Mouse (Mus musculus): ENCODE results near the gene Gm13275. TPM values are rescaled to one million over a fixed set of nuclear protein-coding genes. Genes with fewer than 3 reads are reported as not detected.
"Not testable (repeated sequence)": the region's sequence is repeated elsewhere in the genome, so short reads cannot be mapped to it uniquely, and the experiment has no call there.

Gm13275 gene
- polyA plus RNA-seq (2015; fragmentation: Nextera tagmentation; extraction: Ambion mirVana): not detected in 2 replicates

GRCm38 (mm10) chr4:88793936-88794675 lies at the start of gene Gm13275:
Gm13275 (plus strand) TSS chr4:88794487.
- not testable (repeated sequence) for H3K9ac ChIP-seq; H3K9me3 ChIP-seq; H3K4me3 ChIP-seq; H3K27me3 ChIP-seq; H3K4me2 ChIP-seq; H3K4me1 ChIP-seq; ATAC-seq (ENCODE audit: insufficient number of reproducible peaks, low FRiP score, low TSS enrichment, low read depth); H3K27ac ChIP-seq; H3K36me3 ChIP-seq
- WGBS: 0% methylated on average over 16 of the region's 52 CpGs

DNA sequence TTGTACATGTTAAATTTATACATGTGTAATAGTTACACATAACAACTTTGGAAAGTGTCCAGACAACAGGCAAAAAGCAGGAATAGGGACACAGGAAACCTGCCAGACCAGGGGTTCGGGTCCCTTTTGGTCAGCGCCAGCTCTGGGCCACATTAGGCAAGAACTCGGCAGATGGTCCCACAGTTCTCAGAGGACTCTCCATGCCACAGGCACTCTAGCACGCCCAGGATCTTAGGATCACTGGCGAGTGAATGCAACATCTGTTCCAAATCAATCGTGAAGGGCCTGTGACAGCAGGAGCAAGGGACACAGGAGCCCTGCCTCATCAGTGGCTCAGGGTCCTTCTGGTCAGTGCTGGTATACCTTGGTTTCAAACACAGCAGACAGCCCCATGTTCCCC lies 44.4 kb upstream of the Gm13275 start:
- Histone ChIP-seq H3K9ac (no peak overlapping the region), H3K4me1 (no peaks in the 10 kb centered on the region), H3K9me3 (no peaks in the 10 kb centered on the region), H3K27ac (no peak overlapping the region), H3K27me3 (no peaks in the 10 kb centered on the region), H3K4me2 (no peak overlapping the region), H3K4me3 (no peak overlapping the region), H3K36me3 (no peaks in the 10 kb centered on the region)
- no peak for ATAC-seq (ENCODE audit: insufficient number of reproducible peaks, low FRiP score, low TSS enrichment, low read depth)
- 29% methylated on average over 6 of the region's 6 CpGs for WGBS

DNA sequence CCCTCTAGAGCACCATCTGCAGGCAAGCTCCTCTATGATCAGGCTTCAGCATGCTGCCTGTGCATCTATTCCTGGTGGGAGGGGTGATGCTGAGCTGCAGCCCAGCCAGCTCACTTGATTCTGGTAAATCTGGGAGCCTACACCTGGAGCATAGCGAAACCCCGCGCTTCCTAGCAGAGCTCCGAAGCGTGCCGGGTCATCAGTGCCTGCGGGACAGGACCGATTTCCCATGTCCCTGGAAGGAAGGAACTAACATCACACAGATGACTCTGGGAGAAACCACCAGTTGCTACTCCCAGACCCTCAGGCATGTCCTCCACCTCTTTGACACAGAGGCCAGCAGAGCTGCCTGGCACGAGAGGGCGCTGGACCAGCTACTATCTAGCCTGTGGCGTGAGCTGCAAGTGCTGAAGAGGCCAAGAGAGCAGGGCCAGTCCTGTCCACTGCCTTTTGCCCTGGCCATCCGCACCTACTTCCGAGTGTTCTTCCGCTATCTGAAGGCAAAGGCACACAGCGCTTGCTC lies 39.4 kb upstream of the Gm13275 start, which contains the start of gene Gm13271:
Gm13271 (plus strand) TSS at position 51 of the 523 bp plus-strand sequence.
- not testable (repeated sequence) for H3K27me3 ChIP-seq; H3K36me3 ChIP-seq; H3K4me2 ChIP-seq; H3K4me3 ChIP-seq; H3K9ac ChIP-seq; H3K4me1 ChIP-seq; ATAC-seq (ENCODE audit: insufficient number of reproducible peaks, low FRiP score, low TSS enrichment, low read depth); H3K27ac ChIP-seq; H3K9me3 ChIP-seq
- WGBS: 78% methylated on average over 15 of the region's 15 CpGs

- peak overlapping the region; percentile 51 for H3K4me3 ChIP-seq
- H3K27ac ChIP-seq: peak overlapping the region; percentile 96
- not testable (repeated sequence) for ATAC-seq (ENCODE audit: insufficient number of reproducible peaks, low FRiP score, low TSS enrichment, low read depth); H3K4me1 ChIP-seq; H3K9me3 ChIP-seq; H3K36me3 ChIP-seq; H3K27me3 ChIP-seq
- H3K4me2 ChIP-seq: peak overlapping the region; percentile 66
- 11% methylated on average over 29 of the region's 31 CpGs for WGBS
- H3K9ac ChIP-seq: peak overlapping the region; percentile 55
Observed at GRCm38 (mm10) chr4:88756581-88757513, 37.4 kb upstream of the Gm13275 start.

GRCm38 (mm10) chr4:88757628-88758031 lies 36.7 kb upstream of the Gm13275 start:
- H3K9ac ChIP-seq, H3K9me3 ChIP-seq, H3K27me3 ChIP-seq, H3K36me3 ChIP-seq, H3K4me1 ChIP-seq: not testable (repeated sequence)
- H3K4me2 ChIP-seq: peak overlapping the region; percentile 66
- peak overlapping the region; percentile 51 for H3K4me3 ChIP-seq
- ATAC-seq (ENCODE audit: insufficient number of reproducible peaks, low FRiP score, low TSS enrichment, low read depth): peak; percentile 99
- peak overlapping the region; percentile 96 for H3K27ac ChIP-seq
- WGBS: 0% methylated on average over 21 of the region's 21 CpGs

DNA sequence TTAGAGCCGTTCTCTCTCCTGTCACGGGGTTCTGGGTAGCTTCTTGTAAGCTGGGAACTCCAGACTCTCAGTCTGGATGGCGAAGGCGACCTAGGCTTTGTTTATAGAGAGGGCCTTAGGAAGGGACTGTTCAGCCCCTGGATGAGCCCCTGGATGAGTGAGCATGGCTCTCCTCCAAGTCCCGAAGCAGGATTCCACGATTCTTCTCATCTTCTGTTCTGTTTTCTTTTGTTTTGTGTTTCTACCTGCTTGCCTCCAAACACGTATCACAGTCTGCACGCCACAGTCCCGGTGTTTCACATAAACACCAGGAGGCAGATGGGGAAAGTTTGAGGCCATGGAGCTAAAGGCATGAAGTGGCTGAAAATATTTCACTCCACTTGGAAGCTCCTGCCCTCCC lies 35.5 kb upstream of the Gm13275 start:
- not testable (repeated sequence) for H3K9me3 ChIP-seq; H3K27me3 ChIP-seq; H3K9ac ChIP-seq; H3K27ac ChIP-seq; H3K4me1 ChIP-seq; H3K36me3 ChIP-seq; H3K4me2 ChIP-seq; H3K4me3 ChIP-seq; ATAC-seq (ENCODE audit: insufficient number of reproducible peaks, low FRiP score, low TSS enrichment, low read depth)
- WGBS: 80% methylated on average over 9 of the region's 9 CpGs

DNA sequence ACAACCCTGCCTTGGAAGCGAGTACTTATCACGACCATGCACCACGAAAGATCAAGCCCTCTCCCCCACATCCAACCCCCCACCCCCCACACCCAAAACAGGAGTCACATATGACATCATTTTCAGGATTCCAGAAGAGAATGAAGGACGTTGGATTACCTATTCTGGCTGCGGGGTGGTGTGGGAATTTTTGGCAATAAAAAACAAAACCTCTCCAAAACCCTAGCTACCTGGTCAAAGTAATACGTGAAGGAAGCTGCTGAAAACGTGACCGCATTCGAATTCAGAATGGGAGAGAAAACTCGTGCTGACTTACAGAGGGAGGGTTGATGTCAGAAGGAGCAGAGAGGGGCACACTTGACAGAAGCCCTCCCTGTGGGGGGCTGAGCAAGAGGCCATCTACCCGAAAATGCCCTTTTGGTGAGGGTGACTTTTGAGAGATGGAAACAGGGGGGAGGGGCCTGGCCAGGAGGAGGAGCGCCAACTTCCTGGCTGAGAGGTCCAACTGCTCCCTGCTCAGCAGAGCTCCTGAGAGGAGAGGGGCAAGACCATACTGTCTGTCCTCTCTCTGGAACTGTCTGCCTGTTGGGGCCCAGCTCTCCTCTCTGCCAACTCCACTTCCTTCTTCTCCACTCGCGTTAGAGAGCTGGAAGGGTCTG lies 34.5 kb upstream of the Gm13275 start, which contains the start of gene Gm13283:
Gm13283 (plus strand) TSS at position 510 of the 659 bp plus-strand sequence.
- ATAC-seq (ENCODE audit: insufficient number of reproducible peaks, low FRiP score, low TSS enrichment, low read depth); H3K4me1 ChIP-seq; H3K27me3 ChIP-seq; H3K36me3 ChIP-seq; H3K9me3 ChIP-seq; H3K9ac ChIP-seq: not testable (repeated sequence)
- Histone ChIP-seq H3K4me3 (peak within 1 kb of the TSS; percentile 38), H3K4me2 (peak within 1 kb of the TSS; percentile 50), H3K27ac (peak within 1 kb of the TSS; percentile 81)
- 15% methylated on average over 11 of the region's 14 CpGs for WGBS

DNA sequence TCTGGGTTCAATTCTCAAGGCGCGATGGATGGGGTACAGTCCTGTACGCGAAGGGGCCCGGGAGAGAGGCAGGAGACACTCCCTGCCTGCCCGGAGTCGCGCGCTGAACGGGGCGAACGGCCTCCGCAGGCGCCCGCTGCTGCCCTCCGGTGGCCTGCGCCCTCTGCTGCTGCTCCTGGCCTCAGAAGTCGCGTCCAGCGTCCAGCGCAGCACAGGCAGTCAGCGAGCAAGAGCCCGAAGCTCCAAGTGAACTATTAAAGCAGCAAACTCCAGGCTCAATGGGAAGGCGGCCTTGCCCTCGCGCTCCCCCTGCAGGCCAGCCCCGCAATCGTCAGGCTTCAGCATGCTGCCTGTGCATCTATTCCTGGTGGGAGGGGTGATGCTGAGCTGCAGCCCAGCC lies 33.9 kb upstream of the Gm13275 start:
- not testable (repeated sequence) for H3K4me1 ChIP-seq; ATAC-seq (ENCODE audit: insufficient number of reproducible peaks, low FRiP score, low TSS enrichment, low read depth); H3K9ac ChIP-seq; H3K9me3 ChIP-seq; H3K27me3 ChIP-seq; H3K36me3 ChIP-seq
- Histone ChIP-seq H3K27ac (peak overlapping the region; percentile 81), H3K4me3 (peak overlapping the region; percentile 38), H3K4me2 (peak overlapping the region; percentile 50)
- 0% methylated on average over 26 of the region's 28 CpGs for WGBS

DNA sequence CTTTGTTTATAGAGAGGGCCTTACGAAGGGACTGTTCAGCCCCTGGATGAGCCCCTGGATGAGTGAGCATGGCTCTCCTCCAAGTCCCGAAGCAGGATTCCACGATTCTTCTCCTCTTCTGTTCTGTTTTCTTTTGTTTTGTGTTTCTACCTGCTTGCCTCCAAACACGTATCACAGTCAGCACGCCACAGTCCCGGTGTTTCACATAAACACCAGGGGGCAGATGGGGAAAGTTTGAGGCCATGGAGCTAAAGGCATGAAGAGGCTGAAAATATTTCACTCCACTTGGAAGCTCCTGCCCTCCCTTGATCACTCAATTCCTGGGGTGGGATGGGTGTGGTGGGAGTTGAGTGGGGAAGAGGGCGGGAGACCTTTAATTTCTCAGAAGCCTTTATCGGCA lies 32.5 kb upstream of the Gm13275 start:
- not testable (repeated sequence) for H3K9me3 ChIP-seq; H3K27me3 ChIP-seq; H3K27ac ChIP-seq; H3K4me3 ChIP-seq; H3K4me1 ChIP-seq; ATAC-seq (ENCODE audit: insufficient number of reproducible peaks, low FRiP score, low TSS enrichment, low read depth); H3K36me3 ChIP-seq; H3K4me2 ChIP-seq; H3K9ac ChIP-seq
- WGBS: 64% methylated on average over 6 of the region's 8 CpGs

- H3K4me2 ChIP-seq: not testable (repeated sequence)
- WGBS: 51% methylated on average over 9 of the region's 9 CpGs
Observed at GRCm38 (mm10) chr4:88762341-88762740, 31.9 kb upstream of the Gm13275 start.

GRCm38 (mm10) chr4:88763384-88764018 lies 30.8 kb upstream of the Gm13275 start:
- Histone ChIP-seq H3K27ac (peak overlapping the region; percentile 77; the same call in 1 of the 2 replicates), H3K4me2 (peak overlapping the region; percentile 51), H3K4me3 (peak overlapping the region; percentile 42)
- not testable (repeated sequence) for ATAC-seq (ENCODE audit: insufficient number of reproducible peaks, low FRiP score, low TSS enrichment, low read depth); H3K36me3 ChIP-seq; H3K27me3 ChIP-seq; H3K9me3 ChIP-seq; H3K4me1 ChIP-seq; H3K9ac ChIP-seq
- 2% methylated on average over 30 of the region's 42 CpGs for WGBS

More at GRCm38 (mm10) chr4:88762341-88762740, 31.9 kb upstream of the Gm13275 start:
- H3K27ac ChIP-seq; H3K27me3 ChIP-seq; ATAC-seq (ENCODE audit: insufficient number of reproducible peaks, low FRiP score, low TSS enrichment, low read depth); H3K9ac ChIP-seq; H3K36me3 ChIP-seq; H3K4me1 ChIP-seq; H3K4me3 ChIP-seq; H3K9me3 ChIP-seq: not testable (repeated sequence)

Measured in limb, embryonic 15.5 days (tissue).